Mouse (Mus musculus): ENCODE measurements around the gene Cep295nl. TPM values are rescaled to one million over a fixed set of nuclear protein-coding genes. Genes with fewer than 3 reads are reported as not detected.

Cep295nl gene
- under 1 TPM; 0.11 to 0.51 TPM for polyA plus RNA-seq (2017; shearing (Covaris generic))

DNA sequence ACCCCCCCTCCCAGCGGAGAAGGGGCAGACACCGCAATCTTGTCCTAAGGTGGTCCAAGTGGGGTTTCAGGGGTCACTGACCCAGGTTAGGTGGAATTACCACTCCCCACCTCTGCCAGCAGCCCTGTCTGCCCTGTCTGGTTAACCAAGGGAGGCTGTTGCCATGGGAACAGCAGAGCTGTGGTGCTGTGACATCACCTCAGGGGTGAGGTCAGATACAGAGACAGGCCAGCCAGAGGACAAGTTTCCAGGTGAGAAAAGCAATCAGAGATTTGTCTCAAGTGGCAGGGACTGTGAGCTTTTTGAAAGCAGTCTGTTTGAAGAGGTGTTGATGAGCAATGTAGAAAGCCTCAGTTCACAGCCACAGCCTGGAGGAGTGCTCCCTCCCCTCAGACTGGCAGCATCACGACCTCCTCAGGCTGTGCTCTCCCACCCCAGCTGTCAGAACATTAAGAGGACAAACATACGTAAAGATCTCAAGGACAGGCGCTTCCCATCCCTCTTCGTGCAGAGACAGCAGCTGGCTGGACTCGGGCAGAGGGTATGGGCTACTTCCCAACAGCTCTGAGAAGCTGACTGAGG lies at the start of gene Cep295nl:
Gene Cep295nl (minus strand): TSS at position 101 of the 582 bp plus-strand sequence.

DNA sequence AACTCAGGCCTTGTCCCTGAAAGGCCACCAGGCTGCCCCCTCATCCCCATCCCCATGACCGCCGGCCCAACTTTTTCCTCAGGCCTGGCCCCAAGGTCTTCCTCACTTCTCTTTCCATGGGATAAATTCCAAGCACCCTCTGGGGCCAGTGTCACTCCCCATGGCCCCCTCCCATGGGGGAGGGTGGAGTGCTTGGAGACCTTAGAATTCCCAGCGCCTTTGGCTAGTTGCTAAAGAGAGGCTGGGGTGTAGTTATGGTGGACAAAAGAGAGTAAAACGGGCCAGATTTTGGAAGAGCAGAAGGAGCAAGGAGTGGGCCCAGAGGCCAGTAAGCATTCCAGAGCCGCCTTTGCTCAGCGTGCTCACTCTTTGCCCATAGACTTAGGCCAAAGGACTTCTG lies 13.3 kb upstream of the Cep295nl start, which contains the start of gene Timp2:
Gene Timp2 (minus strand): TSS at position 101 of the 400 bp plus-strand sequence.

DNA sequence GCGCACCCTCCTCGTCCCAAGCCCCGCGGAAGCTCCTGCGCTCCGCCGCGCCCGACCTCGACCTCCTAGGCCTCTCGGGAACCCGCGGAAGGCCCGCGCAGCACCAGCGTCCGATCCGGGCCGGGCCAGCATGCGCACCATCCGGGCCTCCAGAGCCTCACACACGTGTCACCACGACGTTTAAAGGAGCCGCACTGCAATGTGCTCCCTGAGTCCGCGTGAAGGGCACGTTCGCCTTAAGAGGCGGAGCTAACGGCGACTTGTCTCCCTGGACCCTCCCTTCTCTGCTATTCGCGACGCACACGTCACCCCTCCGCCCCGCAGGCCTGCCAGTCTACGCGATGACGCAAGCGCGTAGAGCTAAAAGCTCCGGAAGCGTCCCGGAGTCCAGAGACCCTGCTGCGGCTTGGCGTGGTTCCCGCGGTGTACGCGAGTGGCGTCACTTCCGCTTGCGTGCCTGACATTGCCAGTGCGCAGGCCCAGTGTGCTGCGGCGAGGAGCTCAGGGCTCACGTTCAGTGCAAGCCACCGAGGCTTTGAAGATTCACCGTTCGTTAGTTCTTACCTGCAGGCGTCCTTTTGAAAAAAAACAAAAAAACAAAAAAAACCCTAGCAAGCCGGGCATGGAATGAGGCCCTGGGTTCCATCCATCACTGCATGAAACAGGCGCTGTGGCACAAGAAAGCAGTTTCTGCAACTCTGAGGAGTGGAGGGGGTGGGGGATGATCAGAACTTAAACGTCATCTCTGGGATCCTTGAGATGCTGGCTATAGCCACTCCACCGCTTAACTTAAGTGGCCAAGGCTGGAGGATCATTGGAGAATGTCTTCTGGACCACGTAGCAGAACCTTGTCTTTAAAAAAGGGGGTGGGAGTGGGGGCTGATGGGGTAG lies 52.1 kb downstream of the Cep295nl start, which contains the start of gene Usp36:
Gene Usp36 (minus strand): TSS at position 246 of the 891 bp plus-strand sequence.

Other genes starting within 250 kb of the Cep295nl start
- gene Dnah17, start 211.9 kb downstream of the Cep295nl start, polyA plus RNA-seq (2017; shearing (Covaris generic)): under 1 TPM; 0.34 to 0.43 TPM
- gene Cyth1, start 93.9 kb downstream of the Cep295nl start, polyA plus RNA-seq (2017; shearing (Covaris generic)): 100 to 1,000 TPM; 258 to 265 TPM
- 10 to 100 TPM; 19.3 to 19.4 TPM for gene Usp36, start 52.3 kb downstream of the Cep295nl start, polyA plus RNA-seq (2017; shearing (Covaris generic))
- 100 to 1,000 TPM; 106 to 118 TPM for gene Timp2, start 13.2 kb upstream of the Cep295nl start, polyA plus RNA-seq (2017; shearing (Covaris generic))
- gene Lgals3bp, start 59.6 kb upstream of the Cep295nl start, polyA plus RNA-seq (2017; shearing (Covaris generic)): 100 to 1,000 TPM; 157 to 183 TPM
- gene Cant1, start 76.6 kb upstream of the Cep295nl start, polyA plus RNA-seq (2017; shearing (Covaris generic)): 10 to 100 TPM; 42.9 to 54.0 TPM
- not detected for gene C1qtnf1, start 85.7 kb upstream of the Cep295nl start, polyA plus RNA-seq (2017; shearing (Covaris generic))
- gene Engase, start 134.3 kb upstream of the Cep295nl start, polyA plus RNA-seq (2017; shearing (Covaris generic)): 10 to 100 TPM; 12.3 to 13.7 TPM

Data from activated CD4-positive, CD25-positive, alpha-beta regulatory T cell (primary cell).